Mouse (Mus musculus): ENCODE data around the gene Atp6v1a. TPM values are rescaled to one million over a fixed set of nuclear protein-coding genes. Genes with fewer than 3 reads are reported as not detected.
A peak's percentile ranks its signal among the peaks of the same experiment; 100 is the strongest.

Atp6v1a gene
- polyA plus RNA-seq, 1 experiment: 214 TPM

- TF ChIP-seq POLR2A (IDR thresholded peaks at IDR 0.05; ENCODE audit: extremely low read depth, insufficient read depth, low read length) (no peak), CTCF (IDR thresholded peaks at IDR 0.05; ENCODE audit: extremely low read depth, insufficient read depth, low read length) (no peak)
- Histone ChIP-seq H3K4me1 (ENCODE audit: control insufficient read depth, insufficient read depth, low read length) (peaks cover 13% of the 10 kb centered on the region), H3K4me3 (ENCODE audit: insufficient read depth, low read length) (no peak overlapping the region), H3K27ac (ENCODE audit: insufficient read depth, low read length) (no peak overlapping the region)
These were observed 15.7 kb downstream of the Atp6v1a start for GRCm38 (mm10) chr16:44123786-44124185.

GRCm38 (mm10) chr16:44122982-44123725, 16.4 kb downstream of the Atp6v1a start:
- TF ChIP-seq POLR2A (IDR thresholded peaks at IDR 0.05; ENCODE audit: extremely low read depth, insufficient read depth, low read length) (no peak), CTCF (IDR thresholded peaks at IDR 0.05; ENCODE audit: extremely low read depth, insufficient read depth, low read length) (no peak)
- Histone ChIP-seq H3K4me1 (ENCODE audit: control insufficient read depth, insufficient read depth, low read length) (peaks cover 13% of the 10 kb centered on the region), H3K4me3 (ENCODE audit: insufficient read depth, low read length) (no peak overlapping the region), H3K27ac (ENCODE audit: insufficient read depth, low read length) (peak overlapping the region; percentile 93)

DNA sequence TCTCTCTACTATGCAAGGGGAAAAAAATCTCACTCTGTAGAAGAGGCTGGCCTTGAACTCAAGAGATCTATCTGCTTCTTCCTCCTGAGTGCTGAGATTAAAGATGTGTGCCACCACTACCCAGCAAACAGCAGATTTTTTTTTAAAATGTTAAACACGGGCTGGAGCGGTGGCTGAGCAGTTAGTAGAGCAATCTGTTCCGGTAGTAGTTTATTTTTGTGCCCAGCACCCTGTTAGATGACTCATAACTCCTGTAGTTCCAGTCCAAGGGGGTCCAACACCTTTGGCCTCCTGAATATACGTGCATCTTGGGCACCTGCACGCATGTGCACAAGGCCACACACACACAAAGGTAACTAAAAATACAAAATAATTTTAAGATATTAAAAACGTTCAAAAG, 16.9 kb downstream of the Atp6v1a start:
- Histone ChIP-seq H3K4me3 (ENCODE audit: insufficient read depth, low read length) (no peak overlapping the region), H3K4me1 (ENCODE audit: control insufficient read depth, insufficient read depth, low read length) (peaks cover 13% of the 10 kb centered on the region), H3K27ac (ENCODE audit: insufficient read depth, low read length) (peak overlapping the region; percentile 93)
- TF ChIP-seq POLR2A (IDR thresholded peaks at IDR 0.05; ENCODE audit: extremely low read depth, insufficient read depth, low read length) (no peak), CTCF (IDR thresholded peaks at IDR 0.05; ENCODE audit: extremely low read depth, insufficient read depth, low read length) (no peak)

DNA sequence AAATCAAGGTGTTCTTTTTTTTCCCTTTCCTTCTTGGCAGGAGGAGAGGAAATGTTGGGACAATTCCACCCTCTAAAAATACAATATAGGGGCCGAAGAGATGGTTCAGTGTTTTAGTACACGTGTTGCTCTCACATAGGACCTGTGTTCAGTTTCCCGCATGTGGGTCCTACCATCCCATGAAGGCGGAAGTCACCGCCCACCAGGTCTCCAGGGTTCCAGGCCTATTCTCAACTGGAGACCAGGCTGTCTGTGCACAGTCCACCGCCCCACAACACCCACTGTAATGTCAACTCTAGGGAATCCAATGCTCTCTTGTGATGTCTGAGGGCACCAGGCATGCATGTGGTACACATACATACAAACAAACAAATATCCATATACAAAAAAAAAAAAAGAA, 17.4 kb downstream of the Atp6v1a start:
- peaks cover 13% of the 10 kb centered on the region for H3K4me1 ChIP-seq (ENCODE audit: control insufficient read depth, insufficient read depth, low read length)
- H3K27ac ChIP-seq (ENCODE audit: insufficient read depth, low read length): peak overlapping the region; percentile 93
- TF ChIP-seq CTCF (IDR thresholded peaks at IDR 0.05; ENCODE audit: extremely low read depth, insufficient read depth, low read length) (no peak), POLR2A (IDR thresholded peaks at IDR 0.05; ENCODE audit: extremely low read depth, insufficient read depth, low read length) (no peak)
- no peak overlapping the region for H3K4me3 ChIP-seq (ENCODE audit: insufficient read depth, low read length)

- Histone ChIP-seq H3K4me3 (ENCODE audit: insufficient read depth, low read length) (no peak overlapping the region), H3K27ac (ENCODE audit: insufficient read depth, low read length) (no peak overlapping the region), H3K4me1 (ENCODE audit: control insufficient read depth, insufficient read depth, low read length) (peaks cover 11% of the 10 kb centered on the region)
- no peak for TF ChIP-seq POLR2A (IDR thresholded peaks at IDR 0.05; ENCODE audit: extremely low read depth, insufficient read depth, low read length)
- TF ChIP-seq CTCF (IDR thresholded peaks at IDR 0.05; ENCODE audit: extremely low read depth, insufficient read depth, low read length): no peak
These were observed 19.6 kb downstream of the Atp6v1a start for GRCm38 (mm10) chr16:44119753-44120501.

DNA sequence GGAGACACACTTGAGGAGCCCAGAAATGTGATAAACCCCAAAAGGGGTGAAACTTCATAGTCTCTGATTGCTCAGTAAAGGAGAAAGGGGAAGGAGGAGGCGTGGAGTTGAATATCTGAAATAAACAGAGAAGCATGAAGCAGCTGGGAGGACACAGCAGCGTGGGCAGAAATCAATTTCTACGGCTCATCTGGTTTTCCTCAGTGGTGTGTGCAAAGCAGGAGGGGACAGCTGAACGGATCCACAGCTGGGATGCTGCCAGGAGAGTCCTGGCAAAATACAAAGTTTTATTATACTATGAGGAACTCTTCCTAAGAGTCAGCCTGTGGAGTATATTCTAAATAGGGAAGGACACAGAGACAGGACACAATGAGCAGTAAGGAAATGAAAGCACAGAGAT, 30.5 kb downstream of the Atp6v1a start:
- H3K4me3 ChIP-seq (ENCODE audit: insufficient read depth, low read length): no peak overlapping the region
- no peak overlapping the region for H3K27ac ChIP-seq (ENCODE audit: insufficient read depth, low read length)
- no peaks in the 10 kb centered on the region for H3K4me1 ChIP-seq (ENCODE audit: control insufficient read depth, insufficient read depth, low read length)
- TF ChIP-seq POLR2A (IDR thresholded peaks at IDR 0.05; ENCODE audit: extremely low read depth, insufficient read depth, low read length) (no peak), CTCF (IDR thresholded peaks at IDR 0.05; ENCODE audit: extremely low read depth, insufficient read depth, low read length) (no peak)

- Histone ChIP-seq H3K4me1 (ENCODE audit: control insufficient read depth, insufficient read depth, low read length) (no peaks in the 10 kb centered on the region), H3K4me3 (ENCODE audit: insufficient read depth, low read length) (no peak overlapping the region), H3K27ac (ENCODE audit: insufficient read depth, low read length) (no peak overlapping the region)
- TF ChIP-seq CTCF (IDR thresholded peaks at IDR 0.05; ENCODE audit: extremely low read depth, insufficient read depth, low read length): no peak
- TF ChIP-seq POLR2A (IDR thresholded peaks at IDR 0.05; ENCODE audit: extremely low read depth, insufficient read depth, low read length): no peak
These were observed 34.3 kb downstream of the Atp6v1a start for GRCm38 (mm10) chr16:44105211-44105610.

DNA sequence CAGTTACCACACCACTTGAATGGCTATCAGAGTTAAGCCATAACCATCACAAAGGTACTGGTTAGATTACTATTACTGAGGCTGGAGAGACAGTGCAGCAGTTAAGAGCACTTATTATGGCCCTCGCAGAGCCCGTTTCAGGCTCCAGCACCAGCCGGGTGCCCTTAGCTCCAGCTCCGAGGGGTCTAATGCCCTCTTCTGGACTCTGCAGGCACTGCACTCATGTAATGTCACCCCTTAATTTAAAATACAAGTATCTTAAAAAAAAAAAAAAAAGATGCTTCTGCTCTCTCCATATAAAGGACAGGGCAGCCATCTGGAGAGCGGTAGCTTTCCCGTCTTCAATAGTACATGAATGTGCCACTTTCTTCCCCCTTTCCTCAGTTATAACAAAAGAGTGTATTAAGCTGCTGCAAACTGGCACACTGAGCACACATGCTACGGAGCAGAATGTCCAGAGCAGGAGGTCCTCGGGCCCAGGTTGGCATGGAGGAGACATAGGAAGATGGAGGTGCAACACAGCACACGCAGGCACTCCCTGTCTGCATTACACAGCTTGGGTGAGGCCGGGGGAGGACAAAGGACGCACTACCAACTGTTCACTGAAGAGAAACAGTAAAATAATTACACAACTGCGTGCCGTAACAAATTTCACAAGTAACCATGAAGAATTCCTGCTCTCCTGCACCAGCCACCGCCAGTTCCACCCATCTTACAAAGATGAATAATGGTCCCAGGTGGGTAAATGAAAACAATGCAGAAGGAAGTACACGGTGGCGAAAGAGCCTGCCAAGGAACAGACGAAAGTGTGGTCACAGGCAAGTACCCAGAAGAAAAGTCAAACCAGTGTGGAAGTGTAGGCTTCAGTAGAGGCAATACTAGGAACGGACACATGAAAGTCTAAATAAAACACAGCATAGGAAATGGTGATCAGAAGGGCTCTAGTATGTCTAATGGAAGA, 35.4 kb downstream of the Atp6v1a start:
- Histone ChIP-seq H3K4me1 (ENCODE audit: control insufficient read depth, insufficient read depth, low read length) (no peaks in the 10 kb centered on the region), H3K27ac (ENCODE audit: insufficient read depth, low read length) (no peak overlapping the region), H3K4me3 (ENCODE audit: insufficient read depth, low read length) (no peak overlapping the region)
- TF ChIP-seq CTCF (IDR thresholded peaks at IDR 0.05; ENCODE audit: extremely low read depth, insufficient read depth, low read length): no peak
- no peak for TF ChIP-seq POLR2A (IDR thresholded peaks at IDR 0.05; ENCODE audit: extremely low read depth, insufficient read depth, low read length)

DNA sequence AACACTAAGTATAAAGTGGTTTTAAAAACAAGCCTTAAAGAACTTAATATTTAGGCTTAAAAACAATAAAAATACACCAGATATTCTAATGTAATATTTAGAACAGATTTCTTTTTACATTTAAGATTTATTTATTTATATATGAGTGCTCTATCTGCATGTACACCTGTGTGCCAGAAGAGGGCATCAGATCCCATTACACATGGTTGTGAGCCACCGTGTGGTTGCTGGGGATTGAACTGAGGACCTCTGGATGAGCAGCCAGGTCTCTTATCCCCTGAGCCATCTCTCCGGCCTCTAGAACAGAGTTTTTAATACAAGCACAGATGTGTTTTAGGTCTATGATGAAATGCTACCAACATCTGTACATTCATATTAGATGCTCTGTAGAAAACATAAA, 36.6 kb downstream of the Atp6v1a start:
- Histone ChIP-seq H3K4me3 (ENCODE audit: insufficient read depth, low read length) (no peak overlapping the region), H3K27ac (ENCODE audit: insufficient read depth, low read length) (no peak overlapping the region), H3K4me1 (ENCODE audit: control insufficient read depth, insufficient read depth, low read length) (no peaks in the 10 kb centered on the region)
- TF ChIP-seq POLR2A (IDR thresholded peaks at IDR 0.05; ENCODE audit: extremely low read depth, insufficient read depth, low read length) (no peak), CTCF (IDR thresholded peaks at IDR 0.05; ENCODE audit: extremely low read depth, insufficient read depth, low read length) (no peak)
